Mouse (Mus musculus): Measurements from ENCODE around the gene Pdcd2l. TPM values are rescaled to one million over a fixed set of nuclear protein-coding genes. Genes with fewer than 3 reads are reported as not detected.

Pdcd2l gene
- polyA plus RNA-seq, 1 experiment from 2014 or later: 76.2 TPM

DNA sequence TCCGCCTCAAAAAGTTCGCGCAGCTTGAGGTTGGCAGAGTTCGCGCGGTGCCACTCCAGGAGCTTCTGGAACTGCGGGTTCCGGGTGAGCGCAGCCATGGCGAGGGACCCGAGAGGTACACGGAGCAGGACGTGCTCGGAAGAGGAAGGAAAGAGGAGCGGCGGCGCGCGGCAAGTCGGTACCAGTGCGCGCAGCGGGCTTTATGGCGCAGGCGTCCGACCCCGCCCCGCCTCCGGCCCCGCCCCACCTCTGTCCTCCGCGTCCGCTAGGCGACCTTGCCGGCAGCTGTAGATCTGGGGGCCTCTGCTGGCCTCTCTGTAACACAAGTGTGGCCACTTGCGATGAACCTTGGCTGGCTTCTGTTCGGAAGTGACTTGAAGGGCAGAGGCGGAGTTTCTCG lies 33.7 kb upstream of the Pdcd2l start, which contains the start of gene Gpi1:
Gene Gpi1, minus strand, starts transcription at position 221 of the 400 bp plus-strand sequence.
- H3K4me3 ChIP-seq (ENCODE audit: low read depth, low read length): peak within 1 kb of the TSS; percentile 63
- peaks cover 9% of the 10 kb centered on the region; the same call in 1 of the 2 replicates for H3K36me3 ChIP-seq (ENCODE audit: control insufficient read depth, insufficient read depth, low read length)
- no peaks in the 10 kb centered on the region for H3K9me3 ChIP-seq (ENCODE audit: control insufficient read depth, low read length)
- H3K27ac ChIP-seq (ENCODE audit: low read depth, low read length): peak within 1 kb of the TSS; percentile 70
- peaks cover 14% of the 10 kb centered on the region for H3K4me1 ChIP-seq (ENCODE audit: control insufficient read depth, insufficient read depth, low read length)
- H3K27me3 ChIP-seq (ENCODE audit: control insufficient read depth, insufficient read depth, low read length): no peaks in the 10 kb centered on the region
- ATAC-seq (ENCODE audit: low read depth): peak; percentile 50
- peak within 1 kb of the TSS; percentile 74 for H3K9ac ChIP-seq (replicated peaks; ENCODE audit: low read depth, low read length)
- WGBS: under 1% methylated on average over 32 of the region's 39 CpGs
- peak within 1 kb of the TSS; percentile 78 for H3K4me2 ChIP-seq (ENCODE audit: low read depth, low read length)

DNA sequence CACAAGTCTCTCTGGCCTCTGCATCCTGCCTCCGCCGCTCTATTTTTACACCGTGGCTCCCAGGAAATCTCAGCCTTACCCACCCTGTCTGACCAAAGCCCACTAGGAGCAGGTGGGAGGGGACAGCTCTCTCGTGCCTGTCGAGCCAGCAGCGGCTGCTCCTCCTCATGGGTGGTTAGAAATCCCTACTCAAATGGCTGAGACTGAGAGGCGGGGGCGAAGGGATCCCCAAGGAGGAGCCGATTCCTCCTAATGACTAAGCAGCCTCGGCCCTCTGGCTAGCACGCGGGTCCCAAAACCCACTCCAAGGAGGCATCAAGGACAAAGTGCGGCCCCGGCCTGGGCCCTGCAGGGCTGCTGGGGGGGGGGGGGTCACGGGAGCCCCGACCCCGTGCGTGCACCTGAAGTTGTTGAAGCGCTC lies 33.2 kb upstream of the Pdcd2l start:
- under 1% methylated on average over 19 of the region's 19 CpGs for WGBS
- Histone ChIP-seq H3K27me3 (ENCODE audit: control insufficient read depth, insufficient read depth, low read length) (no peaks in the 10 kb centered on the region), H3K27ac (ENCODE audit: low read depth, low read length) (peak overlapping the region; percentile 70), H3K4me3 (ENCODE audit: low read depth, low read length) (peak overlapping the region; percentile 63), H3K36me3 (ENCODE audit: control insufficient read depth, insufficient read depth, low read length) (peaks cover 9% of the 10 kb centered on the region; the same call in 1 of the 2 replicates), H3K9me3 (ENCODE audit: control insufficient read depth, low read length) (no peaks in the 10 kb centered on the region), H3K4me2 (ENCODE audit: low read depth, low read length) (peak overlapping the region; percentile 78), H3K4me1 (ENCODE audit: control insufficient read depth, insufficient read depth, low read length) (peaks cover 14% of the 10 kb centered on the region), H3K9ac (replicated peaks; ENCODE audit: low read depth, low read length) (peak overlapping the region; percentile 74)
- peak; percentile 5; the same call in 1 of the 2 replicates for ATAC-seq (ENCODE audit: low read depth)

DNA sequence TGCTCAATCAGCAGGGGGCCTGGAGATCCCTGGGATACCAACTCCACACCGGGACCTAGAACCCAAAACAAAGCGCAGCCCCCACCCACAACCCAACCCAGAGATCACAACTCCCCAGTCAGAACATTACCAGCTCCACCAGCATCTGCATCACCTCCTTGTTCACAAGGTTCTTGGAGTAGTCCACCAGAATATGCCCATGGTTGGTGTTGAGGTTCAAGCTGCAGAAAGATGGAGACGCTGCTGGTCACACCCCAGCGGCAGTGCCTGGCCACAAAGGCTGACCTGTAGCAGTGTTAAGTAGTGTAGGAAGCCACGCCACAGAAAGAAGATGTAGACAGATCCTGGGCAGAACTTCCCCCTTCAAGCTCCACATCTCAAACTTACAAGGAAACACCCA lies 32.7 kb upstream of the Pdcd2l start:
- Histone ChIP-seq H3K27me3 (ENCODE audit: control insufficient read depth, insufficient read depth, low read length) (no peaks in the 10 kb centered on the region), H3K27ac (ENCODE audit: low read depth, low read length) (no peak overlapping the region), H3K4me3 (ENCODE audit: low read depth, low read length) (peak overlapping the region; percentile 63), H3K4me2 (ENCODE audit: low read depth, low read length) (peak overlapping the region; percentile 78), H3K36me3 (ENCODE audit: control insufficient read depth, insufficient read depth, low read length) (peaks cover 9% of the 10 kb centered on the region; the same call in 1 of the 2 replicates), H3K4me1 (ENCODE audit: control insufficient read depth, insufficient read depth, low read length) (peaks cover 14% of the 10 kb centered on the region), H3K9ac (replicated peaks; ENCODE audit: low read depth, low read length) (peak overlapping the region; percentile 74), H3K9me3 (ENCODE audit: control insufficient read depth, low read length) (no peaks in the 10 kb centered on the region)
- no peak for ATAC-seq (ENCODE audit: low read depth)
- 18% methylated on average over 5 of the region's 5 CpGs for WGBS

DNA sequence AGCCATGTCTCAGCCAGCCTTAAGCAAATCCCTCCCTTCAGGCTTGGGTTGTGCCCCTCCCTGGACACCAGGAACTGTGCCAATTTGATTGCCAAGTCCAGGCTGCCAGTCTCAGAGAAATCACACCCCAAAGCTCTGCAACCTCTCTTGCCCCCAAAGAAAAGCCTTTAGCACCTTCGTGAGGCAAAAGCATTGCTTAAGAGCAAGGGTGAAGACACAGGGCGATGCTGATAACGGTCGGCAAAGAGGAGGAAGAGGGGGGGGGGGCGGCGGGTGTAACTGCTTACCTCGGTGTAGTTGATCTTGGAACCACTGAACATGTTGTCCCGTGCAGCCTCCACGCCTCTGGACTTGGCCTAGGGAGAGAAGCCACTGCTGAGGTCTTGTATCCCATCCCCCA lies 32.2 kb upstream of the Pdcd2l start:
- Histone ChIP-seq H3K27ac (ENCODE audit: low read depth, low read length) (no peak overlapping the region), H3K9me3 (ENCODE audit: control insufficient read depth, low read length) (no peaks in the 10 kb centered on the region), H3K9ac (replicated peaks; ENCODE audit: low read depth, low read length) (no peak overlapping the region), H3K4me3 (ENCODE audit: low read depth, low read length) (peak overlapping the region; percentile 7; the same call in 1 of the 2 replicates), H3K4me1 (ENCODE audit: control insufficient read depth, insufficient read depth, low read length) (peaks cover 14% of the 10 kb centered on the region), H3K27me3 (ENCODE audit: control insufficient read depth, insufficient read depth, low read length) (no peaks in the 10 kb centered on the region), H3K4me2 (ENCODE audit: low read depth, low read length) (peak overlapping the region; percentile 78), H3K36me3 (ENCODE audit: control insufficient read depth, insufficient read depth, low read length) (peaks cover 9% of the 10 kb centered on the region; the same call in 1 of the 2 replicates)
- 68% methylated on average over 9 of the region's 9 CpGs for WGBS
- ATAC-seq (ENCODE audit: low read depth): no peak

DNA sequence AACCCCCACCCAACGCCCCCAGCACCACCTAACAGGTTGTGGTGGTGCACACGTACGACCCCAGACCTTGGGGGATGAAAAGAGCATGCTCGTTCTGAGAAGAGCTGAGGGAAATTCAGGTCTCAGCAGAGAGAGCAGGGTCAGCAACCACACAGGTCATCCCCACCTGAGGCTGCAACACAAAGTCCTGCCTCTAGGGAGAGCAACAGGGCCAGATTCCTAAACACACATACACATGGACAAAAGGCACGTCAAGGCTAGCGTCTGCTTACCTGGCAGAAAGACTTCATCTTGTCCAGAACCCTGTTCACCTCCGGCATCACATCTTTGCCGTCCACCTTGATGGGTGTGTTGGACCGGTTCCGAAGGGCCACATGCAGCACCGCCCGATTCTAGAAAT lies 30.4 kb upstream of the Pdcd2l start:
- Histone ChIP-seq H3K9me3 (ENCODE audit: control insufficient read depth, low read length) (no peaks in the 10 kb centered on the region), H3K36me3 (ENCODE audit: control insufficient read depth, insufficient read depth, low read length) (peaks cover 9% of the 10 kb centered on the region; the same call in 1 of the 2 replicates), H3K27me3 (ENCODE audit: control insufficient read depth, insufficient read depth, low read length) (no peaks in the 10 kb centered on the region), H3K4me3 (ENCODE audit: low read depth, low read length) (no peak overlapping the region), H3K27ac (ENCODE audit: low read depth, low read length) (no peak overlapping the region), H3K4me2 (ENCODE audit: low read depth, low read length) (no peak overlapping the region), H3K9ac (replicated peaks; ENCODE audit: low read depth, low read length) (no peak overlapping the region), H3K4me1 (ENCODE audit: control insufficient read depth, insufficient read depth, low read length) (peaks cover 10% of the 10 kb centered on the region; the same call in 1 of the 2 replicates)
- no peak for ATAC-seq (ENCODE audit: low read depth)
- WGBS: 91% methylated on average over 12 of the region's 12 CpGs

DNA sequence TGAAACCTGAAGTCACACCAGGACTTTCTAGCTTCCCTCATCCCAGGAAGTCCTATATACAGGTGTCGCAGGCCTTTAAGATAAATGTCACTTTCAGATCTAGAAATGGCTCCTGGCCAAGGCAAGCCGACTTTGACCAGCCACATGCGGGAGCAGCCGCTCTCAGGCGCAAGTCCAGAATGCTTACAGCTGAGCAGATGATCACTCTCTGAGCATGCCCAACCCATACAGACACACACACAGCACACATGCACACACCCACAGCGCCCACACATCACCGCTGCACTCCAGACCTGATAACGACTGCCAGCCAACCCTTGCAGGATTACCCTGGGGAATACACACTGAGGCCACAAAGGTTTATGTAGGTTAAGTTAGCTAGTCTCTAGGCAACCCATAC lies 29.6 kb upstream of the Pdcd2l start:
- Histone ChIP-seq H3K9me3 (ENCODE audit: control insufficient read depth, low read length) (no peaks in the 10 kb centered on the region), H3K27ac (ENCODE audit: low read depth, low read length) (no peak overlapping the region), H3K36me3 (ENCODE audit: control insufficient read depth, insufficient read depth, low read length) (peaks cover 17% of the 10 kb centered on the region; the same call in 1 of the 2 replicates), H3K27me3 (ENCODE audit: control insufficient read depth, insufficient read depth, low read length) (no peaks in the 10 kb centered on the region), H3K9ac (replicated peaks; ENCODE audit: low read depth, low read length) (no peak overlapping the region), H3K4me3 (ENCODE audit: low read depth, low read length) (no peak overlapping the region), H3K4me2 (ENCODE audit: low read depth, low read length) (no peak overlapping the region), H3K4me1 (ENCODE audit: control insufficient read depth, insufficient read depth, low read length) (peaks cover 10% of the 10 kb centered on the region; the same call in 1 of the 2 replicates)
- no peak for ATAC-seq (ENCODE audit: low read depth)
- 83% methylated on average over 8 of the region's 8 CpGs for WGBS

DNA sequence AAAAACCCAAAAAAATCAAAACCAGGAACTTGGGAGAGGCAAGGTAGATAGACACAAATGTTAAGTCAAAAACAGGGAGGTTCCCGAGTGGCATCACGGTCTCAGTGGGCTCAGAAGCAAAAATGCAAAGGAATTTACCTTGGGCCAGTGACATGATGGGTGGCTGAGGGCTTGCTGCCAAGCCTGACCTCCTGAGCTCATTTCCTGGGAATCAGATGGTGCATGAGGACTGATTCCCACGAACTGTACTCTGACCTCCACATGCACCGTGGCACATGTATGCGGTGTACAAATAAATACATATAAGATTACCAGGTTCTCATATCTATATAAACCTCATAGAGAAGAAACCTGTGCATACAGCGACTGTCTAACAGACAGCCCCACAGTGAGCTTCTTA lies 27.8 kb upstream of the Pdcd2l start:
- WGBS: 95% methylated on average over 6 of the region's 6 CpGs
- peaks cover 33% of the 10 kb centered on the region for H3K36me3 ChIP-seq (ENCODE audit: control insufficient read depth, insufficient read depth, low read length)
- peaks cover 8% of the 10 kb centered on the region; the same call in 1 of the 2 replicates for H3K4me1 ChIP-seq (ENCODE audit: control insufficient read depth, insufficient read depth, low read length)
- H3K27ac ChIP-seq (ENCODE audit: low read depth, low read length): no peak overlapping the region
- no peaks in the 10 kb centered on the region for H3K27me3 ChIP-seq (ENCODE audit: control insufficient read depth, insufficient read depth, low read length)
- no peak overlapping the region for H3K4me2 ChIP-seq (ENCODE audit: low read depth, low read length)
- ATAC-seq (ENCODE audit: low read depth): no peak
- no peaks in the 10 kb centered on the region for H3K9me3 ChIP-seq (ENCODE audit: control insufficient read depth, low read length)
- H3K9ac ChIP-seq (replicated peaks; ENCODE audit: low read depth, low read length): no peak overlapping the region
- no peak overlapping the region for H3K4me3 ChIP-seq (ENCODE audit: low read depth, low read length)

DNA sequence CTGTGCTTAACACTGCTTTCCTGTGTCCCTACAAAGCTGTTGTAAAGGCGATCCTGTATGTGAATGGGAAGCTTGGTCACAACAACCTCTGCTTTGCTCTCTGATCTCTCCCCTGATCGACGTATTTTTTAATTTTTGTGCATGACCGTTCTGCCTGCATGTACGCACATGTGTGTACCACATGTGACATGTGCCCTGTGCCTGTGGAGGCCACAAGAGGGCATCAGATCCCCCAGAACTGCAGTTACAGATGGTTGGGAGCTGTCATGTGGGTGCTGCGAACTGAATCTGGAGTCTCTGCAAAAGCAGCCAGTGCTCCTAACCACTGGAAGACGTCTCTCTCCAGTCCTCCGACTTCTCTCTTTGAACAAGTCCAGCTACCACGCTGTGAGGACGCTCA lies 25.9 kb upstream of the Pdcd2l start:
- ATAC-seq (ENCODE audit: low read depth): no peak
- no peak overlapping the region for H3K4me2 ChIP-seq (ENCODE audit: low read depth, low read length)
- H3K4me1 ChIP-seq (ENCODE audit: control insufficient read depth, insufficient read depth, low read length): no peaks in the 10 kb centered on the region
- H3K27me3 ChIP-seq (ENCODE audit: control insufficient read depth, insufficient read depth, low read length): no peaks in the 10 kb centered on the region
- no peak overlapping the region for H3K9ac ChIP-seq (replicated peaks; ENCODE audit: low read depth, low read length)
- H3K27ac ChIP-seq (ENCODE audit: low read depth, low read length): no peak overlapping the region
- no peaks in the 10 kb centered on the region for H3K9me3 ChIP-seq (ENCODE audit: control insufficient read depth, low read length)
- WGBS: 96% methylated on average over 10 of the region's 10 CpGs
- no peak overlapping the region for H3K4me3 ChIP-seq (ENCODE audit: low read depth, low read length)
- peaks cover 44% of the 10 kb centered on the region for H3K36me3 ChIP-seq (ENCODE audit: control insufficient read depth, insufficient read depth, low read length)

DNA sequence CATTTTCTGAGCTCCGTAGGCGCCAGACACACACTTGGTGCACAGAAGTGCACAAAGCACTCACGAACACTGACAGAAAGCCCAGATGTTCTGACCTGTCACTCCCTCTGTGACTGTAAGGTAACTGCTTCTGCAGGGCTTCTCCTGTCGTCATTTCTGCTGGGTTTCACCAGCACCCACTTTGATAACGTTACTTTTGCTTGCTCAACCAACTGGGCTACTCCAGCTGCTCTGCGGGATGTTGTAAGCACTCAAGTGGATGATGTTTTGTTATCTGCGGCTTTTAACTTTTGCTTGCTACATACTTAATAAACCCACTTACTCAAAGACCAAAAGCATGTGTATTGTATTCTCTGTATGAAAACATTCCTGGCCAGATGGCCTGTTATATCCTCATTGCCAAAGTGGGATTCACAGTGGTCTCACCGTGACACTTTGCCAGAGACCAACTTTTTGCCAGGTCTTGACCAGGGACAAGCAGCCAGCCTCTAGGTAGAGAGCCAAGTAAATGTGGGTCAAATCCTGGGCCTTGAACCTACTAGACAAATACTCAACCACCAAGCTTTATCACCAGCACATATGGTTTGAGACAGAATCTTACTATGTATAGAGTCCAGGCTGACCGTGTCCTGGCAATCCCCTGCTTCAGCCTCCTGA lies 25.3 kb upstream of the Pdcd2l start:
- H3K9me3 ChIP-seq (ENCODE audit: control insufficient read depth, low read length): no peaks in the 10 kb centered on the region
- no peak overlapping the region for H3K9ac ChIP-seq (replicated peaks; ENCODE audit: low read depth, low read length)
- H3K27ac ChIP-seq (ENCODE audit: low read depth, low read length): no peak overlapping the region
- no peak overlapping the region for H3K4me3 ChIP-seq (ENCODE audit: low read depth, low read length)
- no peak overlapping the region for H3K4me2 ChIP-seq (ENCODE audit: low read depth, low read length)
- H3K36me3 ChIP-seq (ENCODE audit: control insufficient read depth, insufficient read depth, low read length): peaks cover 43% of the 10 kb centered on the region
- no peak for ATAC-seq (ENCODE audit: low read depth)
- H3K4me1 ChIP-seq (ENCODE audit: control insufficient read depth, insufficient read depth, low read length): no peaks in the 10 kb centered on the region
- no peaks in the 10 kb centered on the region for H3K27me3 ChIP-seq (ENCODE audit: control insufficient read depth, insufficient read depth, low read length)
- WGBS: 92% methylated on average over 9 of the region's 9 CpGs

Data from neural tube, embryonic 14.5 days (tissue).